Mouse (Mus musculus) embryonic fibroblast, embryonic 13.5 days (primary cell): ENCODE results near the gene Dlg5. TPM values are rescaled to one million over a fixed set of nuclear protein-coding genes. Genes with fewer than 3 reads are reported as not detected.

ENCODE experiments used
- H3K27ac ChIP-seq: 2 replicates; pipeline ENCODE4 v1.5.1; 2012; ENCODE audit warnings: low read length, control low read depth, inconsistent platforms; ENCODE audit not compliant: insufficient read depth
- H3K4me1 ChIP-seq: 2 replicates; pipeline ENCODE4 v1.6.1; 2011; ENCODE audit warnings: low read length; ENCODE audit not compliant: control insufficient read depth, insufficient read depth
- H3K4me3 ChIP-seq: 2 replicates; pipeline ENCODE4 v1.5.1; 2011; ENCODE audit warnings: mild to moderate bottlenecking, control low read depth, low read length; ENCODE audit not compliant: insufficient read depth
- CTCF ChIP-seq: IDR thresholded peaks from 2 replicates; pipeline ENCODE4 v1.5.1; 2011; ENCODE audit warnings: mild to moderate bottlenecking, control low read depth, low read length, moderate library complexity, borderline replicate concordance; ENCODE audit not compliant: insufficient read depth
- POLR2A ChIP-seq: IDR thresholded peaks from 2 replicates; pipeline ENCODE4 v1.6.1; 2011; ENCODE audit warnings: low read depth, mild to moderate bottlenecking, control low read depth, low read length, moderate library complexity
- polyA plus RNA-seq: library from polyadenylated mRNA; stranded (reverse); fragments of >200 nt; gene quantifications from 2 replicates; pipeline ENCODE4 v1.2.4, GENCODE M21; 2011; ENCODE audit warnings: low read depth; ENCODE audit not compliant: missing spikeins, insufficient read length

Dlg5 gene
- polyA plus RNA-seq, 1 experiment: 60.8 TPM

GRCm38 (mm10) chr14:24216678-24217361 lies 28.9 kb downstream of the Dlg5 start:
- Histone ChIP-seq H3K4me1 (peaks cover 17% of the 10 kb centered on the region), H3K27ac (no peak overlapping the region), H3K4me3 (no peak overlapping the region)
- TF ChIP-seq POLR2A: no peak

- TF ChIP-seq POLR2A (no peak), CTCF (no peak)
- no peak overlapping the region for H3K4me3 ChIP-seq
- peaks cover 19% of the 10 kb centered on the region for H3K4me1 ChIP-seq
- H3K27ac ChIP-seq: no peak overlapping the region
Observed at GRCm38 (mm10) chr14:24216064-24216463, 29.7 kb downstream of the Dlg5 start.

GRCm38 (mm10) chr14:24214436-24214835 lies 31.3 kb downstream of the Dlg5 start:
- Histone ChIP-seq H3K27ac (no peak overlapping the region), H3K4me1 (peaks cover 19% of the 10 kb centered on the region), H3K4me3 (no peak overlapping the region)
- no peak for TF ChIP-seq CTCF
- TF ChIP-seq POLR2A: no peak

GRCm38 (mm10) chr14:24213336-24213735 lies 32.4 kb downstream of the Dlg5 start:
- Histone ChIP-seq H3K4me1 (peaks cover 19% of the 10 kb centered on the region), H3K4me3 (no peak overlapping the region), H3K27ac (peak overlapping the region; percentile 71)
- TF ChIP-seq POLR2A (no peak), CTCF (no peak)

GRCm38 (mm10) chr14:24212861-24213260 lies 32.9 kb downstream of the Dlg5 start:
- peaks cover 22% of the 10 kb centered on the region for H3K4me1 ChIP-seq
- peak overlapping the region; percentile 71 for H3K27ac ChIP-seq
- TF ChIP-seq POLR2A (no peak), CTCF (no peak)
- no peak overlapping the region for H3K4me3 ChIP-seq

GRCm38 (mm10) chr14:24207360-24207752 lies 38.4 kb downstream of the Dlg5 start:
- peak overlapping the region; percentile 2; the same call in 1 of the 2 replicates for H3K27ac ChIP-seq
- no peak for TF ChIP-seq POLR2A
- TF ChIP-seq CTCF: no peak
- peaks cover 22% of the 10 kb centered on the region for H3K4me1 ChIP-seq
- H3K4me3 ChIP-seq: no peak overlapping the region

- H3K27ac ChIP-seq: peak overlapping the region; percentile 2; the same call in 1 of the 2 replicates
- TF ChIP-seq POLR2A (no peak), CTCF (no peak)
- no peak overlapping the region for H3K4me3 ChIP-seq
- H3K4me1 ChIP-seq: peaks cover 17% of the 10 kb centered on the region
Observed at GRCm38 (mm10) chr14:24206736-24207359, 38.9 kb downstream of the Dlg5 start.

GRCm38 (mm10) chr14:24206314-24206713 lies 39.4 kb downstream of the Dlg5 start:
- Histone ChIP-seq H3K4me3 (no peak overlapping the region), H3K27ac (peak overlapping the region; percentile 21; the same call in 1 of the 2 replicates), H3K4me1 (peaks cover 15% of the 10 kb centered on the region; the same call in 1 of the 2 replicates)
- TF ChIP-seq POLR2A: no peak
- TF ChIP-seq CTCF: no peak

- H3K4me1 ChIP-seq: peaks cover 20% of the 10 kb centered on the region
- H3K4me3 ChIP-seq: no peak overlapping the region
- no peak for TF ChIP-seq POLR2A
- no peak for TF ChIP-seq CTCF
- peak overlapping the region; percentile 21; the same call in 1 of the 2 replicates for H3K27ac ChIP-seq
Observed at GRCm38 (mm10) chr14:24205281-24205871, 40.3 kb downstream of the Dlg5 start.

- no peak overlapping the region for H3K4me3 ChIP-seq
- TF ChIP-seq CTCF (no peak), POLR2A (no peak)
- H3K4me1 ChIP-seq: peaks cover 30% of the 10 kb centered on the region
- no peak overlapping the region for H3K27ac ChIP-seq
Observed at GRCm38 (mm10) chr14:24203210-24203609, 42.5 kb downstream of the Dlg5 start.
